Mouse (Mus musculus) heart, adult 18-20 months (tissue): ENCODE results near the gene Fcgrt. TPM values are rescaled to one million over a fixed set of nuclear protein-coding genes. Genes with fewer than 3 reads are reported as not detected.
"Not testable (repeated sequence)": the region's sequence is repeated elsewhere in the genome, so short reads cannot be mapped to it uniquely, and the experiment has no call there.

ENCODE experiments used
- DNase-seq, 2 experiments: peaks; one replicate each; pipeline ENCODE4 v3.0.0; 2021 to 2022; ENCODE audit warnings: mixed read lengths in 1 of 2
- long read RNA-seq, 2 experiments: library from polyadenylated mRNA; stranded (forward); transcript quantifications; one replicate each; pipeline ENCODE4 v2.0.0; 2021
- total RNA-seq, 2 experiments: library from RNA; stranded (reverse); gene quantifications; 2 replicates each; pipeline ENCODE4 v1.2.3; 2021

The Fcgrt gene
- 10 to 100 TPM; 60.3 to 66.8 TPM for total RNA-seq
- long read RNA-seq, experiment 1, transcript Fcgrt-205 (2 exons, 595 nt): minor isoform, 5 of 74 reads
- long read RNA-seq, experiment 1, transcript Fcgrt-201 (7 exons, 1,770 nt): major isoform, 46 of 74 reads
- long read RNA-seq, experiment 1, transcript Fcgrt-203 (7 exons, 1,602 nt): minor isoform, 11 of 74 reads
- long read RNA-seq, experiment 1, partial matches to known transcripts: 5 of 74 reads
- long read RNA-seq, experiment 1, other reads (novel, unspliced or antisense): 7 of 74 reads
- long read RNA-seq, experiment 2, transcript Fcgrt-203 (7 exons, 1,602 nt): minor isoform, 5 of 37 reads
- long read RNA-seq, experiment 2, transcript Fcgrt-201 (7 exons, 1,770 nt): major isoform, 26 of 37 reads
- long read RNA-seq, experiment 2, partial matches to known transcripts: 1 of 37 reads
- long read RNA-seq, experiment 2, other reads (novel, unspliced or antisense): 3 of 37 reads

DNA sequence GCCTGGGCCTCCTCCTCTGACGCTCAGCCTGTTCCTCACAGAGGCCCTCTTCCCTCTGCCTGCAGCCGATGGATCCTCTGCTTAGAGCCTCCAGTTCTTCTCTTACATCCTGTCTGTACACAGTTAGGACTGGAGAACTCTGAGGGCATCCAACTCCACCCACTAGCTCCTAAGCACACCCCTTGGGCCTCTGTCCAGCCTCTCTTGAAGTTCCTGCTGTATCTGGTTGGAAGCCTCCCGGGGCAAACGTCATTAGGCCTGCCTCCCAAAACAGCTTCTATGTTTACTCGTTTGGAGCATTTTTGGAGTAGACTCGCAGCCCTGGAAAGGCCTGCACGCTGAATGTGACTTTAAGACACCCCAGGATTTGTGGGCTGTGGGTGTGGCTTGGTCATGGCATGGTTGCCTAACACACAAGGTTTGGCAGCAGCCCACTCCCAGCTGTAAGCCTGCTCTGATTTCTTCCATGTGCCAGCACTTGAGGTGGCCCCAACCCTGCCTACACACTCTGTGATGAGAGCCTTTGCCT is at the start of gene Fcgrt:
Gene Fcgrt, minus strand, starts transcription at position 200 of the 529 bp plus-strand sequence.
- peak; percentile 98 to 99 for DNase-seq

DNA sequence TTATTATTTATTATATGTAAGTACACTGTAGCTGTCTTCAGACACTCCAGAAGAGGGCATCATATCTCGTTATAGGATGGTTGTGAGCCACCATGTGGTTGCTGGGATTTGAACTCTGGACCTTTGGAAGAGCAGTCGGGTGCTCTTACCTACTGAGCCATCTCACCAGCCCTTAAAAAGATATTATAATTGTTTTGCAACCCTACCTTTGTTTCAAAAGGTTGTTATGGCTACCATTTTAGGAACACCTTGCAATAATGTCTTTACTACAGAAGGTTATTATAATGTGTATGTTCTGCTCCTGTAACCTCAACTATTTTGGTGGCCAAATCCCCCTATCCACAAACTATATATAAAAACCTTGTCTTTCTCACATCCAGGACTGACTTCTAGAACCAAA is 49.4 kb upstream of the Fcgrt start:
- DNase-seq: not testable (repeated sequence)

DNA sequence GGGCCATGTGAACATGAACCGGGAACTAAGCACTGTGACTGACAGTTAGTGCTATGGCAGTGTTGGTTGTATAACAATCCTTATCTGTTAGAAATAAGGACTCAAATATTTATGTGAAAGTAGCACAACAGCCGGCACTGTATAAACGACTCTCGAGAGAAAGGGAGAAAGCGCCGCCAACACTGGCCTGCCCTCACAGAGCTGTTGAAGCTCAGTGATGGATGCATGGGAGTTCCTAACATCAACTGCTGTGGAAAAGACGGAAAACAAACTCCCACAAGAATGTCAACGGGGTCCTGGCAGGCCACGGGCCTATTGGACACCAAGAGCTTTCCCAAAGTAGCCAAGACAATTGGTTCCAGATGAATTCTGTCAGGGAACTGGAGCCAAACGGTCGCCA is 47.7 kb upstream of the Fcgrt start:
- DNase-seq: peak; percentile 63 to 76

DNA sequence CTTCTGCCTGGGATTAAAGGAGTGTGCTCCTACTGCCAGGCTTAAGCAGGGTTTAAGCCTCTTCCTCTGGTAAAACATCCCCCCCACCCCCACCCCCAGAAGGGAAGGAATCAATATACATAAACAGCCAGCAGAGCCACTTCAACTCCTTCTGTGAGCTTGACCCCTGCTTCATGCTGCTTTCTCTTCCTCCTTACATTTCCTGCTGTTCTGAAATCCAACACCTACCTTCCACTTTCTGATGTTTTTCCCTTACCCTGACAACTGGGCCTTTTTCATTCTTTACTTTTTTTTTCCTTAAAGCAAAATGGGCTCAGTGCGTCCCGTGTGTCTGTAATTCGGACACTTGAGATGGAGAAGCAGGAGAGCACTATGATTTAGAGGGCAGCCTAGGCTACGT is 46.7 kb upstream of the Fcgrt start:
- DNase-seq: no peak

DNA sequence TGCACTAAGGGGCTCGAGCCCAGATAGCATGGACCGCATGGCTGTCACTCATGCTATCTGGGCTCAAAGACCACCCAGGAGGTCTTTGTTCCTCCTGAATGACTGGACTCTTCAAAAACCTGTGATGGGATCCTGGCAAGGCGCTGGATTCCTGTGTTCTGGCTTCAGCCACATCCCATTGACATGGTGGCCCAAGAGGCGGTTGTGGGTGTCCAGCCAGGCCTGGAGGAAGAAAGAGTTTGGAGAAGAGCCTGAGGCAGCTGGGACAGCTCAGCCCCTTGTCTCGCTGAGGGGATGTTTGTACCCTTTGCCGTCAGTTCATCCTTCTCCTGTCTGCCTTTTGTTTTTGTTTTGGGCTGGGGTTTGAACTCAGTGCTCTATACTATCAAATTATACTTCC is 45.9 kb upstream of the Fcgrt start:
- DNase-seq: peak; percentile 69 to 78

DNA sequence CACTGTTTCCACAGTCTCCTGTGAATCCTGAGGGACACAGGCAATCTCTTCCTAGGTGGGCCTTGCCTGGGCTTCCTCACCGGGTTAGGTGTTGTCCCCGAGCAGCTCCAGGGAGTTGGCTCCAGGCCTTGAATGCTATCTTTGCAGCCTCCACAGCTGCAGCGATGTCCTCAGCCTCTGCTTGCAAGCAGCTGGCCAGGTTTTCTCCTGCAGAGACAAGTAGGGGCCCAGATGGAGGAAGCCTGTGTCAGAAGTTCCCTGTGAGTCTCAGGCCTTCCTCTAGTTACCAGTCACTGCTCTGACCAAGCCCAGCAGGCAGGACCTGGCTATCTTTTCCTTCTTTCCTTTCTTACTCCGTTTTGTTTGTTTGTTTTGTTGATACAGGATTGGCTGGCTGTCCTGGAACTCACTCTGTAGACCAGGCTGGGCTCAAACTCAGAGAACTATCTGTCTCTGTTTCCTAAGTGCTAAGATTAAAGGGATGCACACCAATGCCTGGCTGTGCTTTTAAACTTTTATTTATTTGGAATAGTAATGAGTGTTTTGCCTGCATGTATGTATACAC is 45.0 kb upstream of the Fcgrt start:
- peak; percentile 53 to 74 for DNase-seq

DNA sequence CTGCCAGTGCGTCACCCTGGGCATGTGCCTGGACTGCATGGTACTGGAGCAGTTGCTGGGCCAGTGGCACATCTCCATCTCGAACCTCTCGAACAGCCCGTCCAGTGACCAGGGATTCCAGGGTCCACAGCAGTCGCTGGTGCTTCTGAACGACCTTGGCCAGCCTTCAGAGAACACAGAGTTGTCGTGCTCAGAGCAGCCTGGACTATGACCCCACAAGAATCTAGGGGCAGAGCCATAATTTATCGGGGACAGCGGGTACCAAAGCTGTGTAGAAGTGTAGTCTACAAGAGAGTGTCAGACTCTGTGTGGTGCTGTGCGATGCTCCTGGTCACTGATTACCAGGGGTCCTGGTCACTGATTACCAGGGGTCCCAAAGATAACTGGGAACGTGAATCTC is 44.2 kb upstream of the Fcgrt start:
- DNase-seq: no peak

DNA sequence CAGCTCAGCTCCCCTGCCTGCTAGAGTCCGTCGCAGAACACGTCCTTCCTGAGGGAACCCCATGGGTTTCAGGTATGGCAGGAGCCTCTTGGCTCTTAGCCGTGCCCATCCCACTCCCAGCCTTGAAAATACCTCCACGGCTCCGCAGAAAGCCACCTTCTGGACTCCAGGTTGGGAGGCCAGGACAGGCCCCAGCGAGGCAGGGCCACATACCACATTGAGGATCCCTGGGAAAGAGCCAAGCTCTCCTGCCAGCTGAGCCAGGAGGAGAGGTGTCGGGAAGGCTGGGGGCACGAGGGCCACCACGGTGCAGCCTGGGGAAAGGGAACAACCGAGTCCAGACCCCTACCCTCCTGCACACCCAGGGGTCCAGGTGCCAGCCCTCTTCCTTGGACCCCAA is 43.6 kb upstream of the Fcgrt start:
- DNase-seq: no peak

DNA sequence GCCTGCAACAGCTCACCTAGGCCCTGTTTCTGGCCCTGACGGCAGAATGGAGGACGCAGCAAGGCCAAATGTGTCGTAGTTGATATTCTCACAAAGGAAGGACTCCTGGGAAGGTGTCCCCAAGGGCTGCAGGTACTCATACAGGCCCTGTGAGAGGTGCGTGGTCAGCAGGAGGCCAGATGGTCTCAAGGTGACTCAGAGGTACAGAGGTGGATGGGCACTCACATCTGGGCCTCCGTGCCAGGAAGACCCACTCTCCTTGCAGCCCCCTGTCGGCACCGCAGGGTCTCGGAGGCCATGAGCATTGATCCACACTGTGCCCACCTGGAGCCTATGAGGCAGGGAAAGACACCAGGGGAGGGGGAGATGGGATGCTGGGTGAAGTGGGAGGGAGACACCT is 41.8 kb upstream of the Fcgrt start:
- no peak for DNase-seq

DNA sequence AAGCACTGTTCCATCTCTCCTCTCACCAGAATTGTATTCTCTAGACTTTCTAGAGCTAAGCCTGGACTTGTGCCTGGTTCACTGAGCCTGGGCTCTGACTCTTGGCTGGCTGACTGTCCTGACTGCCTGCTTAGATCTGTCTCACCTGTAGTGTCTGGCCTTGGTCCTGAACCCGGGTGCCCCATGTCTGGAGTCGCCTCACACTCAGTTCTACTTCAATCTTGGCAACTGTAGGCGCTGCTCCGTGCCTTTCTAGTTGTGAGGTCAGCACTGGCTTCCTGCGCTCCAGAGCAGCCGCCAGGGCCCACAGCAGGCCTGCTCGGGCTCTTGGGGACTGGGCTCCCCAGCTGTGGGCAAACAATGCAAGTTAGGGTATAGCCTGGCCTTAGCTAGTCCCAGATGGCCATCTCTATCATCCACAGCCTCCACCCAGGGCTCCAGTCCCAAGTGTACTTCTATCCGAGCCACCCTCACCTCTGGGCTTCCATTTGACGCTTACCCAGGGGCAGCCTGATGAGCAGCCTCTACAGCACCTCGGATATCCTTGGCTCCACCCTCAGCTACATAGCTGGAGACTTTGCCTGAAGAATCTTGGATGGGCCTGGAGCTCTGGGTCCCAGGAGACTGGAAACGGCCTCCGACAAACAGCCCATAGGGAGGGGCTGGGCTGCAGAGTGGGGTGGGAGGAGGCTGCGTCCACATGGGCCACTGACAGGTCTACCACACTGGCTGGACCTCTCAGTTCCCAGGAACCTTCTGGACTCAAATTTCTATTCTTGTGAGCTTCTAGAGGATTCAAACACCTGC is 40.9 kb upstream of the Fcgrt start:
- peak in 1 of 2 experiments; percentile 66 for DNase-seq

DNA sequence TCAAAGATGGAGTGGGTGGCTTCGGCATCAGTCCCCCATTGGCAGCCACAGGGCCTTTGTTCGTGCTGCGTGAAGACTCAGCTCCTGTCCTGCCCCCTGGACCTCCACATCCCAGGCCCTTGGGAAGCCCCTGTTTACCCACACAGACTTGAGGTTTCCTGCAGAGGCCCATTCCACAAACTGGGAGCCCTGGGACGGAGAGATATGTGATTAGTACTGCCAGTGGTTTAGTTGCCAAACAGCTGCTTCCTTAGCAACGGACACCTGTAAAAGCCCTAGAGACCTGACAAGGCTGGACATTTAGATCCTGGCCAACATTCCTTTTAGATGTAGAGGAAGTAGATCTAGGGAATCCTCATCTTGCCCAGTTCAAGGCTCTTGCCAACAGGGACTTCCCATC is 38.3 kb upstream of the Fcgrt start:
- no peak for DNase-seq

DNA sequence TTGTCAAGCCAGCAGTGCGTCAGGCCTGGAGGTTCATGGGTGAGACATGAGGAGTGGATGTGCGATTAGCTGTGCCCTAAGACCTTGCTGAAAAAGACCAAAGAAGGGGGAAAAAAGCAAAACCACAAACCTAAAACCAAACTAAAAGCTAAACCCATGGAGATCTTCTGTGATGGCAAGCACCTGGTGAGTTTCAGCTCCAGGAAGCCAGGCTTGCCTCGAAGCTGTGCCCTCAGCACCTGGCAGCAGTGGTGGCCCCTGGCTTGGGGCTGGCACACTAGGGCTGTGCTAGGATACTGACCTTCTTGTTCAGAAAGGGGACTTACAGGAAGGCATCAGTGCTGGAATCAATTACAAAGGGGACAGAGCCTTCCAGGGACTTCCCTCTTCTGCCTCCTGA is 37.7 kb upstream of the Fcgrt start:
- no peak for DNase-seq

DNA sequence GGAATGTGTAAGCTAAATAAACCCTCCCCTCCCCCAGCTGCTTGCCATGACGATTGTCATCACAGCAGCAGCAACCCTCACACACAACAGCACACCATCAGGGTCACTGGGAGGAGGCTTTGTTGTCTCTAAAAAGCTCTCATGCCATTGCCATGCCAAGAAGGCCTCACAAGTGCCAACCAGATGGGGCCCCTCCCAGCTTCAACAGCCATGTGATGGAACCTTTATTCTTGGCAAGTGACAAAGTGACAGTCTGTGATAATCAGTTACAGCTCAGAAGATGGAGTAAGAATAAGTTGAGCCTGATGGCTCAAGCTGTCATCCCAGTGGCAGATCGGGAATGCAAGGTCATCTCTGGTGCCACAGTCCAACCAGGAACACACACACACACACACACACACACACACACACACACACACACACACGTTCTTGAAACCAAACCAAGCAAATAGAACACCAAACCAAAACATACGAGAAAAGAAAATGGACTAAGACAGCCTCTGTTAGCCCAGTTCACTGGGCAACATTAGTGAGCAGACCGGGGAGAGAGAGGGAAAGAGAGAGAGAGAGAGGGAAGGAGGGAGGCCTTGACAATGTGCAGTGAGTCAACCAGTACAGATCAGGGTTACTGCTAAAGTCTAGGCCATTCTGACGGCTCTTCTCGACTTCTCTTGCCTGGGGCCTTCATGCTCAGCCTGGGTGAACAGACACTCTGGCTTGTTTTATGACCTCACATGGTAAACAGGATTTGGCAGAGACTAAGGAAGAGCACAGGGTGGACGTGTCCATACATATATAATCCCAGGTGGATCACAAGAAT is 36.5 kb upstream of the Fcgrt start:
- no peak for DNase-seq

DNA sequence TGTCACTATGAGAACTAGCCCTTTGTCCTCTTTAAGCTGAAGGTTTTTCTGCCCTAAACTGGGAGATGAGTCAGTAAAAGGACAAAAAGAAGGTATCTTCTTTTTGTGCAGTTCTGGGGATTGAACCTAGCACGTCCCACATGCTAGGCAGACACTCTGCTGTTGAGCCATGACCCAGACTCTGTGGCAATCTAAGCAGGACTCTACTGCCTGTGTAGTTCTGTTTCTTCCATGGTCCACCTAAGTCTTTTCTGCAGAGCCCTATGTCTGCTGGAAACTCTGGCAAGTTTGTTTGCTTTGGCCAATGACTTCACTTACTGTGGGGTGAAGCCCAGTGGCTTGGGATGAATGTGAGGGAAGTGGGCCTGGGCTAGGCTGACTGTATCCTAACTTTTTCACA is 34.8 kb upstream of the Fcgrt start:
- DNase-seq: no peak

DNA sequence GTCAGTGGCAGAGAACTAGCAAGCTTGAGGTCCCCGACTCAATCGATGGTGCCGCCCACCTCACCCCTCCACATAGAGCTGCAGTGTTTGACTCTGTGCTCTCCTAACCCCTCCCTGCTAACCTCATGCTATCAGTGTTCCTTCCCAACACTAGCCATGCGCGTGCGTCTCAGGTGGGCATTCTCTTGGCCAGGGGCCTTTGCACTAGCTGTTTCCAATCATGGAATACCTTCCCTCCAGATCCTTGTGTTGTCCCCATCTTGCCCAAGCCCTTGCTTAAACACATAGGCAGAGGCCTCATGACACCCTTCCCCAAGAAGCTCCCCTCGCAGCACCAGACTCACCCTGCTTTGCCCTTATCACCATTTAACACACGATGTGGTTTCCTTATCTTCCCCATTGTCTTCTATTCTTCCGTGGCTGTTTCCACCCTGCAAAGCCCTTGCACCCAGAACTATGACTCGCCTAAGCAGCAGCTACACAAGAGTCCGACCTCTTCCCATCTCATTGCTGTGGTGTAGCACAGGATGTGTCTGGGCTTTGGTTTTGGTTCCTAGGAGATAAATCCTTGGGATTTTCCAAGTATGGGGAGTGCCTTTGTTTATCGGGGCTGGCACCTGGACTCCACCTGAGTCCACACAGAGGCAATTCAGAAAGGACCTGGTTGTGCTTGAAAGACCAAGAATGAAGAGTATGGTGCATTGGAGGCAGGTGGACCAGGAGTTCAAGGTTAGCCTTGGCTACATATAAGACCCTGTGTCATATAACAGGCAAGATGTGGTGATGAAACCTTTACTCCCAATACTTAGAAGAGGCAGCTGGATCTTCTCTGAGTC is 33.7 kb upstream of the Fcgrt start:
- no peak for DNase-seq

DNA sequence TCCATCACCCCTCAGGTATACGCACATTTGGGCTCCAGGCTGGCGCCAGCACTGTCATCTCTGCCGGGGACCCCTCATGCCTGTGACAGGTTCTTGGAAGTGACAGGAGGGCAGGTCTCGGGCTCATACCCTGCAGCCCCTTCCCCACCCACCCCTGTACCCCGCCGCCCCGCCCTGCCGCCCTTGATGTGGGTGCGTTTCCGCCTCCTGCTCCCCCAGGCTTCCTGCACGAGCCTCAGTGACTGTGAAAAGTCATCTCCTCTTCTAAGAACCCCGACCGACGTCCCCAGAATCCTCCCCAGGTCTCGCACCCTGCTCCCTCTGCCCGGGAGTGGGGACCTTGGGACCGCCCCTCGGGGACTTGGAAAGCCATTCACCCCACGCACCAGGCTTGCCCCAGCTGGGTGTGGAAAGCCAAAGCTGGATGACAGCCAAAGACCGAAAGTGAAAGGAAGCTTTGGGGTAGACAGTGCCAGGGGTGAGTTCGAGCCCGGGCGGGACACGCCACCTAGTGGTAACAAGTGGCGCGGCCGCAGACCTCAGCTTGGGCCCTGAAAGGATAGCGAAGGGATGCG is 32.4 kb upstream of the Fcgrt start, which contains the start of the genes Gm45713 and Flt3l:
Gene Gm45713, minus strand, starts transcription at position 239 of the 575 bp plus-strand sequence.
Gene Flt3l, minus strand, starts transcription at position 440 of the 575 bp plus-strand sequence.
- peak; percentile 96 to 97 for DNase-seq

DNA sequence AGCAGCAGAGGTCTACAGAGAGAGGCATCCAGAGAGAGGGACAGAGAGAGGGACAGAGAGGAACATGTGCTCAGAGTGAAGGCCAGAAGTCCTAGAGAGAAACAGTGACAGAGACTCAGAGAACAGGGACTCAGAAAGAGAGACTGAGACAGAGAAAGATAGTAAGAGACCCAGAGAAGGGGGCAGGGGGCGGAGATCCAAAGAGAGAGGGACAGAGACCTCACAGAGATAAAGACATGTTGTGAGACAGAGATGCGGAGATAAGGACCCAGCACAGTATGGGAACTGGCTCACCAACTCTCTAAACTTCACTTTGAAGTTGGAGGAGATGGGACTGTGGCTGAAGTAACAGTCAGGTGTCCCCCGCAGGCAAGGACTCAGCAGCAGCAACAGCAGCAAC is 31.7 kb upstream of the Fcgrt start:
- DNase-seq: no peak

DNA sequence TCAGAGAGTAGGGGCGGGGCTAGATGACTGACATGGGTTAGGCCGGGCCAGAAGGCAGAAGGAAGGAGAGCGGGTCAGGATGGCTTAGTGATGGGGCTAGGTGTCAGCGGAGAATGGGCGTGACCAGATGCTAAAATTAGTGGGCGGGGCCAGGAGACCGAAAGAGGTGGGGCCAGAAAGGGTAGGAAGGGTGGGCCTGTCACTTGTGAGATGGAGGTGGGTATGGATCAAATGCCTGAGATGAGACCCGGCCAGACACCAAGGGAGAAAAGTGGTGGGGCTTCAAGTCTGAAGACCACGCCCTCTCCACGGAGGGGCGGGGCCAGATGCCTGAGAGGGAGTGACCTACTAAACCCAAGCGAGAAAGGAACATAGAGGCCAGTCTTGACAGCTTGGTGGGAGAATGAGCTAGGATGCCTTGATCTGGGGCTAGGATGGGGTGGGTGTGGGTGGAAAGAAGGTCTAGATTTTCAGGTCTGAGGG is 30.9 kb upstream of the Fcgrt start:
- DNase-seq: peak in 1 of 2 experiments; percentile 48

DNA sequence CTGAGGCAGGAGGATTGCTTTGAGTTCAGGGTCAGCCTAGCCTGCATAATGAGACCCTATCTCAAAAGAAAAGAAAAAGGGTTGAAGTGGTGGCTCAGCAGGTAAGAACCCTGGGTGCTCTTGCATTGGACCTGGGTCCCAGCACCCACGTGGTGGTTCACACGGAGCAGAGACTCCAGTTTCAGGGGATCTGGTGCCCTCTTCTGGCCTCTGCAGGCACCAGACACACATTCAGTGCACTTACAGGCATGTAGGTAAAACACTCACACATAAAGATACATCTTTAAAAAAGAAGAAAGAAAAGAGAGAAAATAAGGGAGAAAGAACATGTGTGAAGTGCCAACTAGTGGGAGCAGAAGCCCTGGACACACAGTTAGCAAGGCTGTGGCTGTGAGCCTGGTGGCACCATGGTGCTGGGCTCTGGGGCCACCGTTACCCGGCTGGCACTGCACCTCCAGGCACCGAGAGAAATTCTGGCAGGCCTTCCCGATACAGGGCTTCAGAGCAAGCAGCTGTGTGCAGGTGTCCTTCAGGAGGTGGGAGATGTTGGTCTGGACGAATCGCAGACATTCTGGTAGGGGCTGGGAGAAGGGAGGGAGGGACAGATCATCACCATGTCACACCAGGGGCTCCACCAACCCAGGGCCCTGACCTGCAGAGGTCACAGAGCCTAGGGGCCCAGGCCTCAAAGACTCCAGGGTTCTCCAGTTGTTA is 30.0 kb upstream of the Fcgrt start:
- no peak for DNase-seq
